Mouse (Mus musculus): ENCODE results near the gene Arrdc2. TPM values are rescaled to one million over a fixed set of nuclear protein-coding genes. Genes with fewer than 3 reads are reported as not detected.

The Arrdc2 gene
- total RNA-seq, 4 experiments from 2014 or later, result 7.9 to 23.0 (median 13.6) TPM

DNA sequence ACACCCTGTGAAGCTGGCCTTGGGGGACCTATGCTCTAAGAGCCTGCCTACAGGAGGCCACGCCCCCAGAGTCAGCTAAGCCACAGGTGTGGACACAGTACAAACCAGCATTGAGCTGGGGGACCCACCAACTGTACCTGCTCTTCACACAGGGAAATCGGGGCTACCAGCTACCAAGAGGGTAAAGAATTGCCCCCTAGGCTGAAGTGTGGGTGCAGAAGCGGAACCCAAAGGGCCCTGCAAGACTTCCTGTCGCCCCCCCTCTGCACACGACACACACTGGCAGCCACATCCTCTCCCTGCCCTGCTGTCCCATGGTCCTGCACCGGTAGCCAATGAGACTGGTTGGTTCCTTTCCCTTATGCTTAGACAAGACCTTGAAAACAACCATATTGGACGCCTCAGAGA lies 48.2 kb downstream of the Arrdc2 start:
- DNase-seq (ENCODE audit: low spot score), result no peak

DNA sequence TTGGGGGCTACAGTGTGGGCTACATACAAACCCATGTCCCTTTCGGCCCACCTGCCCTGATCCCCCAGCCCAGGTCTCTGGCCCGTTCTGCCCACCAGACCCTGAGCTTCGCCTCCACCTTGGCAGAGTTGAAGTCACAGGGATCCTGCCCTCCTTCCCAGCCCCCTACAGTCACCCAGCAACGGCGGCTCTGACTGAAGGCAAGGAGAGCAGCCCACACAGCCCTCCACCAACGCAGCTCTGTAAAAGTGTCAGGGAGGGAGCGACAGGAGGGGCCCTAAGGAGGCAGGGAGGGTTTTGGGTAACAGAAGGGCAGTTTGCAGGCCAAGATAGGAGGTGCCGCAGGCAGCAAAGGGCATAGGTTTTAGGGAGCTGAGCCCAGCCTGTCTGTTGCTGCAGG lies 48.7 kb downstream of the Arrdc2 start:
- DNase-seq (ENCODE audit: low spot score), result no peak

DNA sequence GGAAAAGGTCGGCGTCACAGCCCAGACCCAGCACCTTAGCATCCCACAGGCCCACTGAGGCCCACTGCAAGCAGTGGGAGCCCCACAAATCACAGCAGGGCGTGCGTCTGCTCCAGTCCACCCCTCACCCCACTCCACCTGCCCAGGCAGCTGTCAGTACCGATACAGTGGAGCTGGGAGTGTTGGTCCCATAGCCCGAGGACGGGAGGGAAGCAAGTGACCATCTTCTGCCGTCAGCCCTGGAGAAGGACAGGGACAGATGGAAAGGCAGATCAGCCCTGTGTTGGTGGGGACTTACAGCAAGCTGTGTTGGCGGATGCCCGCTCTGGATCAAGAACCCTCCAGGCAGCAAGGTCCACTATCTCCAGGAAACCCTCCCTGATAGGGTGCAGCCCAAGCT lies 50.5 kb downstream of the Arrdc2 start:
- no peak for DNase-seq (ENCODE audit: low spot score)

DNA sequence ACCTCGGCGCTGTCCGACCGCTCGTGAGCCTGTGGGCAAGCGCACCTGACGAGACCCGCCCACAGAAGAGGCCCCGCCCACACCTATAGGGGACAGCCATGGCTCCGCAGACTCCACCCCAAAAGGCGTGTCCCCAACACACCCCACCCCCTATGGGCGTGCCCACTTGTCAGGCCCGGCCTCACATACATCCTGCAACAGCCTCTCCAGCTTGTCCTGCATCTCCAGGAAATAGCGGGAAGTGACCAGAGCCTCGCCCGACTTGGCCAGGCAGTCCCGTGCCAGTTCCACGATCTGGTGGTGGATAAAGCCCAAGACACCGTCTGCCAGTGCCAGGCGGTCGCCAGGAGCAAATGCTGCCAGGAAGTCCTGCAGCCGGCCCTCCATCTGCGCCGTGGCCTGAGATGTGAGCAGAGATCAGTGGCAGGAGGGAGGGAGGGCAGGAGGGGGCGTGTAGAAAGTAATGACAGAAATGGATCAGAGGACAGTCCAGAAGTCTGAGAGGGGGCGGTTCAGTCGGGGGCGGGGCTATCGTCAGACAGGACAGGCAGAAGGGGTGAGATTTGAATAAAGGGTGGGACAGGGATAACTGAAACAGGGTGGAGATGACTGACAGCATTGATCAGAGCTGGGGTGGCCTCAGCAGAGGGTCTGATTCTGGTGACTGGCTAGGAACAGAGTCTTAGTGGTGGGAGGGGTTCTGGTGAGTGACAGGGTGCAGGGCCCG lies 51.4 kb downstream of the Arrdc2 start:
- no peak for DNase-seq (ENCODE audit: low spot score)

DNA sequence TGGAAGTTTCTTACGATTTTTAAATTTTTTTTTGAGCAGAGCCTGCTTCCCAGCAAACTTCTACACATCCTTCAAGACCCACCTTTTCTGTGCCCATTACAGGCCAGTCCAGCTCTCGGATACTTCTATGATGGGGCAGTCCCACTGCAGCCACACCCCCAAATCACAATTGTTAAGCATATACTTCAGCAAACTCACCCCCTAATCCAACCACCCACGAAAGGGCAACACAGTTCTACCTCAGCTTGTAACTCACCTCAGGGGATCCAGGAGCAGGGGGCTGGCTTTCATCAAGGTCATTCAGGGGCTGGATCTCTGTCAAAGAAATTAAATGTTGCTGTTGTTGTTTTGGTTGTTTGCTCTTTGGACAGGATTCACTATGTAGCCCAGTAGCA lies 52.5 kb downstream of the Arrdc2 start:
- no peak for DNase-seq (ENCODE audit: low spot score)

DNA sequence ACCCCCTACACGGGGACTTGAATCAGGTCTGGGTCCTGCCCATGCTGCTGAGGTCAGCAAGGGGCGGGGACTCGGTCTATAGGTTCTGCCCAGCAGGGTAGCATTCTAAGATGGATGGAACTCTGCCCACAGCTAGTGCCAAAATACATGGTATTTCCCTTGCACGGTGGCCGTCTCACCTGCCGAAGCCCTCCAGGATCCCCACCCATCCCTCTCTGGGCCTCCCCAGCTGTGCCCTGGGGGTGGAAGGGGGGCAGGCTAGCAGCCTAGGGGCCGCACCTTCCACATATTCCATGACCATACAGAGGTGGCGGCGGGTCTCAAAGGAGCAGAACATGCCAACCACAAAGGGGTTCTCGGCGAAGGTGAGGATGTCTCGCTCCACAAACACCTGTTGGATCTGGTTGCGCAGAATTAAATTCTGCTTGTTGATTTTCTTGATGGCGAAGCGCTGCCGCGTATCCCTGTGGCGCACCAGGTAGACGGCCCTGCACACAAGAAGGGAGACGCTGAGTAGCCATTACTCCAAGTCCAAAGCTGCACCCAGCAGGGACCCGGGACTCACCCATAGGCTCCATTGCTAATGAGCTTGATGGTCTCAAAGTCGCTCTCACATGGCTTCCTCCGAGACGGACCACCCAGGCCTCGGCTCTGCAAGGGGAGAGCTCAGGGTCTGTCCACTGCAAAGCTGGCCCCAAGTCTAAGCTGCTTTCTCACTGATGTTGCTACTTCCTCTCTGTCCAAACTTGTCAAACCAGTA lies 53.0 kb downstream of the Arrdc2 start:
- no peak for DNase-seq (ENCODE audit: low spot score)

Small RNAs within 50 kb of the gene (microRNA-seq; reads per million reads assigned to microRNA genes)
- not detected for gene Mir7240

Other genes with a start within 250 kb of the Arrdc2 start
- gene Isyna1, start 245.3 kb downstream of the Arrdc2 start, total RNA-seq (2022), result 10 to 100 TPM; 15.5 to 37.5 (median 23.7) TPM
- gene Ssbp4, start 230.8 kb downstream of the Arrdc2 start, total RNA-seq (2022), result 10 to 100 TPM; 29.1 to 34.1 (median 31.3) TPM
- gene Lrrc25, start 223.6 kb downstream of the Arrdc2 start, total RNA-seq (2022), result 1 to 10 TPM; 1.4 to 2.3 (median 1.8) TPM
- 1 to 10 TPM in 2 of 4 experiments, under 1 TPM in 2; 0.69 to 1.9 (median 1.2) TPM for gene Gdf15, start 207.3 kb downstream of the Arrdc2 start, total RNA-seq (2022)
- gene Pgpep1, start 179.3 kb downstream of the Arrdc2 start, total RNA-seq (2022), result 10 to 100 TPM; 40.0 to 57.7 (median 44.4) TPM
- gene Lsm4, start 166.5 kb downstream of the Arrdc2 start, total RNA-seq (2022), result 10 to 100 TPM; 57.9 to 67.1 (median 63.4) TPM
- 100 to 1,000 TPM in 3 of 4 experiments, 10 to 100 TPM in 1; 84.2 to 134 (median 114) TPM for gene Jund, start 140.8 kb downstream of the Arrdc2 start, total RNA-seq (2022)
- gene Iqcn, start 136.3 kb downstream of the Arrdc2 start, total RNA-seq (2022), result under 1 TPM in 1 of 4 experiments, not detected in 3; 0.06 TPM
- not detected for gene Gm3336, start 121.2 kb downstream of the Arrdc2 start, total RNA-seq (2022)
- gene Pde4c, start 116.0 kb downstream of the Arrdc2 start, total RNA-seq (2022), result 1 to 10 TPM; 1.8 to 3.7 (median 2.4) TPM
- gene Rab3a, start 85.0 kb downstream of the Arrdc2 start, total RNA-seq (2022), result 10 to 100 TPM; 46.3 to 60.7 (median 50.6) TPM
- gene Mpv17l2, start 78.8 kb downstream of the Arrdc2 start, total RNA-seq (2022), result 10 to 100 TPM; 23.2 to 32.5 (median 27.7) TPM
- 10 to 100 TPM; 19.3 to 24.1 (median 22.2) TPM for gene Pik3r2, start 63.0 kb downstream of the Arrdc2 start, total RNA-seq (2022)
- 1 to 10 TPM; 6.5 to 8.4 (median 7.1) TPM for gene Mast3, start 34.7 kb downstream of the Arrdc2 start, total RNA-seq (2022)
- under 1 TPM in 2 of 4 experiments, not detected in 2; 0.16 to 0.49 TPM for gene Il12rb1, start 31.3 kb downstream of the Arrdc2 start, total RNA-seq (2022)
- 10 to 100 TPM; 12.5 to 14.4 (median 13.2) TPM for gene Kcnn1, start 23.5 kb upstream of the Arrdc2 start, total RNA-seq (2022)
- 10 to 100 TPM; 37.9 to 47.4 (median 45.7) TPM for gene Ccdc124, start 34.2 kb upstream of the Arrdc2 start, total RNA-seq (2022)
- gene Slc5a5, start 53.0 kb upstream of the Arrdc2 start, total RNA-seq (2022), result not detected
- 1,000 to 10,000 TPM in 2 of 4 experiments, 100 to 1,000 TPM in 2; 938 to 1,102 (median 988) TPM for gene Rpl18a, start 57.7 kb upstream of the Arrdc2 start, total RNA-seq (2022)
- 10 to 100 TPM; 17.8 to 24.5 (median 20.6) TPM for gene Map1s, start 66.2 kb upstream of the Arrdc2 start, total RNA-seq (2022)